Mouse (Mus musculus) gastrocnemius, adult 8-10 months (tissue): Measurements from ENCODE around the gene Ldhal6b. TPM values are rescaled to one million over a fixed set of nuclear protein-coding genes. Genes with fewer than 3 reads are reported as not detected.
"Not testable (repeated sequence)": the region's sequence is repeated elsewhere in the genome, so short reads cannot be mapped to it uniquely, and the experiment has no call there.

ENCODE experiments used
- DNase-seq, 2 experiments: peaks; one replicate each; pipeline ENCODE4 v3.0.0; 2022; ENCODE audit warnings: low spot score in 2 of 2
- total RNA-seq, 4 experiments: library from RNA; stranded (reverse); gene quantifications; 2 replicates each; pipeline ENCODE4 v1.2.4; 2022

Gene Ldhal6b
- under 1 TPM; 0.20 to 0.78 (median 0.31) TPM for total RNA-seq

- no peak for DNase-seq
These were observed at the start of gene Ldhal6b for GRCm38 (mm10) chr17:5418545-5418944. Gene Ldhal6b (minus strand): TSS chr17:5418767.

GRCm38 (mm10) chr17:5467177-5467576, 48.6 kb upstream of the Ldhal6b start:
- no peak for DNase-seq

- DNase-seq, result no peak
These were observed 48.2 kb upstream of the Ldhal6b start for GRCm38 (mm10) chr17:5466736-5467135.

- no peak for DNase-seq
These were observed 45.3 kb upstream of the Ldhal6b start for GRCm38 (mm10) chr17:5463912-5464311.

- DNase-seq, result no peak
These were observed 35.1 kb upstream of the Ldhal6b start for GRCm38 (mm10) chr17:5453657-5454056.

GRCm38 (mm10) chr17:5443751-5444150, 25.2 kb upstream of the Ldhal6b start:
- DNase-seq, result no peak

- no peak for DNase-seq
These were observed 24.7 kb upstream of the Ldhal6b start for GRCm38 (mm10) chr17:5443260-5443659.

- not testable (repeated sequence) for DNase-seq
These were observed 23.8 kb upstream of the Ldhal6b start for GRCm38 (mm10) chr17:5442403-5442802.

GRCm38 (mm10) chr17:5440159-5440971, 21.8 kb upstream of the Ldhal6b start, which contains the start of gene Tmem242:
Gene Tmem242 (minus strand): TSS chr17:5440259.
- peak; percentile 85 to 94 for DNase-seq

GRCm38 (mm10) chr17:5439831-5440158, 21.2 kb upstream of the Ldhal6b start:
- DNase-seq, result no peak

GRCm38 (mm10) chr17:5429772-5430133, 11.2 kb upstream of the Ldhal6b start:
- DNase-seq, result no peak

- DNase-seq, result peak; percentile 81 to 84
These were observed 10.7 kb upstream of the Ldhal6b start for GRCm38 (mm10) chr17:5429090-5429771.

- no peak for DNase-seq
These were observed 6.6 kb upstream of the Ldhal6b start for GRCm38 (mm10) chr17:5425204-5425603.

- no peak for DNase-seq
These were observed 5.6 kb upstream of the Ldhal6b start for GRCm38 (mm10) chr17:5424156-5424555.

GRCm38 (mm10) chr17:5421835-5422234, 3.3 kb upstream of the Ldhal6b start:
- no peak for DNase-seq

GRCm38 (mm10) chr17:5419771-5420518, 1.4 kb upstream of the Ldhal6b start:
- no peak for DNase-seq

- DNase-seq, result no peak
These were observed 489 bp upstream of the Ldhal6b start for GRCm38 (mm10) chr17:5419056-5419455.

GRCm38 (mm10) chr17:5416518-5416917, 2.0 kb downstream of the Ldhal6b start:
- DNase-seq, result no peak

- no peak for DNase-seq
These were observed 4.5 kb downstream of the Ldhal6b start for GRCm38 (mm10) chr17:5414041-5414440.

GRCm38 (mm10) chr17:5413350-5413749, 5.2 kb downstream of the Ldhal6b start:
- DNase-seq, result no peak

- no peak for DNase-seq
These were observed 5.8 kb downstream of the Ldhal6b start for GRCm38 (mm10) chr17:5412740-5413139.

GRCm38 (mm10) chr17:5412301-5412700, 6.3 kb downstream of the Ldhal6b start:
- DNase-seq, result no peak
